Mouse (Mus musculus) sigmoid colon, adult 10 weeks (tissue): ENCODE measurements around the gene Btbd35f25. TPM values are rescaled to one million over a fixed set of nuclear protein-coding genes. Genes with fewer than 3 reads are reported as not detected.

Source experiments
- polyA plus RNA-seq: library from polyadenylated mRNA; stranded (reverse); fragments of 350-450 nt; fragmentation: Illumina TruSeq; extraction: RNeasy Lipid Tissue Mini Kit (QIAGEN cat#74804); gene quantifications from one replicate; pipeline ENCODE4 v1.2.3, GENCODE M21; 2014; ENCODE audit warnings: low read depth, low replicate concordance

Btbd35f25 gene
- not detected for polyA plus RNA-seq

GRCm38 (mm10) chrX:31717056-31717455 is at the start of gene Btbd35f25:
Gene Btbd35f25 (minus strand): TSS chrX:31717156.

Other genes with a start within 250 kb of the Btbd35f25 start
- not detected for gene Gm21883, start 142.9 kb downstream of the Btbd35f25 start, polyA plus RNA-seq
- gene Spin2e, start 98.2 kb downstream of the Btbd35f25 start, polyA plus RNA-seq, result not detected
- gene Gm21637, start 244.9 kb upstream of the Btbd35f25 start, polyA plus RNA-seq, result not detected